Mouse (Mus musculus) induced T-regulatory cell, adult 2 months (primary cell): Measurements from ENCODE around the gene Tnik.

Experiments
- DNase-seq: peaks from one replicate; pipeline ENCODE4 v3.0.0-alpha.2; 2012; ENCODE audit warnings: low read depth

Tnik gene

GRCm38 (mm10) chr3:28263002-28263947, at the start of gene Tnik:
Gene Tnik, plus strand, starts transcription at chr3:28263214.
- peak; percentile 96 for DNase-seq

- DNase-seq: no peak
Observed at GRCm38 (mm10) chr3:28214886-28215311, 48.1 kb upstream of the Tnik start.

GRCm38 (mm10) chr3:28217001-28217400, 46.0 kb upstream of the Tnik start:
- no peak for DNase-seq

GRCm38 (mm10) chr3:28219533-28219932, 43.5 kb upstream of the Tnik start:
- no peak for DNase-seq

GRCm38 (mm10) chr3:28219964-28220363, 43.0 kb upstream of the Tnik start:
- DNase-seq: no peak

- DNase-seq: no peak
Observed at GRCm38 (mm10) chr3:28224437-28225356, 38.3 kb upstream of the Tnik start.

- no peak for DNase-seq
Observed at GRCm38 (mm10) chr3:28225357-28225905, 37.6 kb upstream of the Tnik start.

GRCm38 (mm10) chr3:28226181-28226580, 36.8 kb upstream of the Tnik start:
- no peak for DNase-seq

- DNase-seq: no peak
Observed at GRCm38 (mm10) chr3:28228930-28229329, 34.1 kb upstream of the Tnik start.

- peak; percentile 22 for DNase-seq
Observed at GRCm38 (mm10) chr3:28229503-28229902, 33.5 kb upstream of the Tnik start.

- no peak for DNase-seq
Observed at GRCm38 (mm10) chr3:28232885-28233284, 30.1 kb upstream of the Tnik start.

GRCm38 (mm10) chr3:28234179-28234578, 28.8 kb upstream of the Tnik start:
- DNase-seq: no peak

- peak; percentile 81 for DNase-seq
Observed at GRCm38 (mm10) chr3:28236689-28237088, 26.3 kb upstream of the Tnik start.

GRCm38 (mm10) chr3:28238136-28238535, 24.9 kb upstream of the Tnik start:
- no peak for DNase-seq

- no peak for DNase-seq
Observed at GRCm38 (mm10) chr3:28242561-28242960, 20.5 kb upstream of the Tnik start.

- DNase-seq: peak; percentile 42
Observed at GRCm38 (mm10) chr3:28244244-28244890, 18.6 kb upstream of the Tnik start.

- DNase-seq: no peak
Observed at GRCm38 (mm10) chr3:28248255-28248957, 14.6 kb upstream of the Tnik start.

- DNase-seq: peak; percentile 21
Observed at GRCm38 (mm10) chr3:28255711-28256110, 7.3 kb upstream of the Tnik start.

GRCm38 (mm10) chr3:28262371-28263001, 528 bp upstream of the Tnik start:
- no peak for DNase-seq
